Mouse (Mus musculus) testis, adult 2 months (tissue): ENCODE measurements at regions not wholly inside any gene's neighbourhood (a gene's known extent, or its start where the extent isn't known, plus 50 kb on each side); places are given as distances from the start of the nearest gene placed in this dataset.

ENCODE experiments used
- CTCF ChIP-seq: fragments of 200-500 bp; IDR thresholded peaks from 2 replicates; pipeline ENCODE4 v1.5.1; 2012; ENCODE audit warnings: low read depth, mild to moderate bottlenecking, inconsistent platforms, low read length, moderate library complexity; ENCODE audit not compliant: control insufficient read depth, insufficient read depth, insufficient replicate concordance
- POLR2A ChIP-seq: fragments of 200-500 bp; IDR thresholded peaks from 2 replicates; pipeline ENCODE4 v1.6.1; 2012; ENCODE audit warnings: low read depth, mild to moderate bottlenecking, inconsistent platforms, low read length, moderate library complexity; ENCODE audit not compliant: control insufficient read depth

DNA sequence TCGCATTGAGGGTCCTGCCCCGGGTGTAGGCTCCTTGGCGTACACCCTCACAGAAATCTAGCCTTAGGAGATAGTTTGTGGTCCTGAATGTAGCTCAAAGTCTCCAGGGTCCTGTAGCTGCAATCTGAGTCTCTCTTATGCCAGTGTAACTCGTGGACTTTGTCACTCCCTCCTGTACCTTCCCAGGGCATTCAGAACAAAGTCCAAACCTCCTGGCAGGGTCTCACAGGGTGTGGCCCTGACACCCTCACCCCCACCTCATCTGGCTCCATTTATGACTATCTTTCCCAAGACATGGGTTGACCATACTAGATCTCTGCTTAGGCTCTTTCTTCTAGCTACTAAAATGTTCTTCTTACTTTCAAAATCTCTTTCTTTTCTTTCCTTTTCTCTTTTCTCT, 120.6 kb upstream of the Tmem150c start:
- TF ChIP-seq POLR2A (no peak), CTCF (no peak)
